Mouse (Mus musculus) lung, adult 18-20 months (tissue): ENCODE data around the gene Ppm1l.

Experiments
- DNase-seq, 2 experiments: peaks; one replicate each; pipeline ENCODE4 v3.0.0; 2022; ENCODE audit warnings: mixed read lengths in 2 of 2

The Ppm1l gene

GRCm38 (mm10) chr3:69606923-69607322 lies 290.3 kb downstream of the Ppm1l start:
- DNase-seq = no peak

- DNase-seq = no peak
These were observed 290.8 kb downstream of the Ppm1l start for GRCm38 (mm10) chr3:69607468-69607867.

- DNase-seq = no peak
These were observed 291.2 kb downstream of the Ppm1l start for GRCm38 (mm10) chr3:69607909-69608308.
